Mouse (Mus musculus): ENCODE measurements around the gene Spdye4c.

- TF ChIP-seq CEBPB (IDR thresholded peaks at IDR 0.05; ENCODE audit: insufficient read depth, poor library complexity, severe bottlenecking) (no peak), POLR2A (IDR thresholded peaks at IDR 0.05; ENCODE audit: insufficient read length, low read depth) (no peak), MYOG (IDR thresholded peaks at IDR 0.05; ENCODE audit: control insufficient read depth in 1 of 3, insufficient read depth in 1 of 3, insufficient read length in 2 of 3, low read depth in 2 of 3) (no peak), MYOD1 (IDR thresholded peaks at IDR 0.05; ENCODE audit: control insufficient read depth in 1 of 3, insufficient read length in 2 of 3, low read depth in 2 of 3) (no peak), MAX (IDR thresholded peaks at IDR 0.05; ENCODE audit: low read depth) (no peak), TCF12 (IDR thresholded peaks at IDR 0.05; ENCODE audit: insufficient read depth, poor library complexity, severe bottlenecking) (no peak), E2F4 (IDR thresholded peaks at IDR 0.05; ENCODE audit: insufficient read depth) (no peak), USF1 (IDR thresholded peaks at IDR 0.05; ENCODE audit: low read depth) (no peak), SRF (IDR thresholded peaks at IDR 0.05; ENCODE audit: control insufficient read depth, insufficient read length, low read depth) (no peak), TCF3 (IDR thresholded peaks at IDR 0.05; ENCODE audit: insufficient read length, low read depth) (no peak), REST (IDR thresholded peaks at IDR 0.05; ENCODE audit: insufficient read depth, insufficient read length) (no peak), POLR2AphosphoS2 (IDR thresholded peaks at IDR 0.05; ENCODE audit: insufficient read length, low read depth) (no peak)
Observed at GRCm38 (mm10) chr2:128611178-128611577, 20.2 kb downstream of the Spdye4c start.

Data from myocyte (in vitro differentiated cells).